Mouse (Mus musculus) midbrain, embryonic 13.5 days (tissue): ENCODE results near the gene Rala. TPM values are rescaled to one million over a fixed set of nuclear protein-coding genes. Genes with fewer than 3 reads are reported as not detected.
"Not testable (repeated sequence)": the region's sequence is repeated elsewhere in the genome, so short reads cannot be mapped to it uniquely, and the experiment has no call there.

Source experiments
- ATAC-seq: fragments of 200-750 bp; cut with Nextera tagmentation; 2 replicates; pipeline ENCODE4 v1.8.0; 2017; ENCODE audit warnings: mild to moderate bottlenecking, moderate TSS enrichment, moderate library complexity
- H3K27ac ChIP-seq: fragments of 300-500 bp; sonication (generic); 2 replicates; pipeline ENCODE4 v1.5.1; 2015; ENCODE audit warnings: inconsistent platforms, mild to moderate bottlenecking, moderate library complexity
- H3K27me3 ChIP-seq: fragments of 300-500 bp; sonication (generic); 2 replicates; pipeline ENCODE4 v1.6.1; 2015; ENCODE audit warnings: mild to moderate bottlenecking, inconsistent platforms
- H3K36me3 ChIP-seq: fragments of 300-500 bp; sonication (generic); 2 replicates; pipeline ENCODE4 v1.6.1; 2015; ENCODE audit warnings: mild to moderate bottlenecking, inconsistent platforms
- H3K4me1 ChIP-seq: fragments of 300-500 bp; sonication (generic); replicated peaks from 2 replicates; pipeline ENCODE4 v1.6.1; 2015; ENCODE audit warnings: inconsistent platforms
- H3K4me2 ChIP-seq: fragments of 300-500 bp; sonication (generic); replicated peaks from 2 replicates; pipeline ENCODE4 v1.6.1; 2015; ENCODE audit warnings: moderate library complexity, mild to moderate bottlenecking, inconsistent platforms
- H3K4me3 ChIP-seq: fragments of 300-500 bp; sonication (generic); replicated peaks from 2 replicates; pipeline ENCODE4 v1.5.1; 2015; ENCODE audit warnings: mild to moderate bottlenecking, inconsistent platforms
- H3K9ac ChIP-seq: fragments of 300-500 bp; sonication (generic); replicated peaks from 2 replicates; pipeline ENCODE4 v1.6.1; 2015; ENCODE audit warnings: mild to moderate bottlenecking, inconsistent platforms
- H3K9me3 ChIP-seq: fragments of 300-500 bp; sonication (generic); 2 replicates; pipeline ENCODE4 v1.6.1; 2016; ENCODE audit warnings: mild to moderate bottlenecking, inconsistent platforms
- WGBS: fragments of 180-500 bp; shearing (Covaris S2); methylation state at CpG from one replicate; pipeline ENCODE4 v1.1.7; 2015; 5-methylcytosine and 5-hydroxymethylcytosine counted together
- polyA plus RNA-seq: library from polyadenylated mRNA; unstranded; fragments of >200 nt; fragmentation: Nextera tagmentation; extraction: Ambion mirVana; gene quantifications from 2 replicates; pipeline ENCODE4 v1.2.1, GENCODE M21; 2015

The Rala gene
- polyA plus RNA-seq, 1 experiment from 2014 or later: 186 TPM

DNA sequence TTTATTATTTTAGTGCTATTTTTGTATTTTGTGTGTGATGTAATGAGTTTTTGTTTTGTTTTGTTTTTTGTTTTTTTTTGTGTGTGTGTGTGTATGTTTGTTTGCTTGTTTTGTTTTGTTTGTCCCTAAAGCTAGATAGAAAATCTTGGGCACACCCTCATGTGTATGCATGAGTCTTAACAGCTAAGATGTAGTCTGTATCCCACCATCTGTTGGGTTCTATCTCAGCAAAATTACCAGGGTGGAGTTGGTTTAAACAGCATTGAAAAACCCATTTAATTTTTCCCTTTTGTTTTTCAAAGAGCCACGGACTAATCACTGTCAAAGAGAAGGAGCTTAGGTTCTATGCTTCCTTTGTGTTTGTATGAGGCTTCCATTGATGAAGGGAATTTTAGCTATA is 10.2 kb upstream of the Rala start:
- Histone ChIP-seq H3K4me1 (no peaks in the 10 kb centered on the region), H3K4me3 (no peak overlapping the region), H3K27ac (no peak overlapping the region), H3K4me2 (no peak overlapping the region), H3K9ac (no peak overlapping the region), H3K9me3 (no peaks in the 10 kb centered on the region), H3K36me3 (no peaks in the 10 kb centered on the region), H3K27me3 (no peaks in the 10 kb centered on the region)
- no peak for ATAC-seq
- 50% methylated on average over 1 of the region's 1 CpGs for WGBS

DNA sequence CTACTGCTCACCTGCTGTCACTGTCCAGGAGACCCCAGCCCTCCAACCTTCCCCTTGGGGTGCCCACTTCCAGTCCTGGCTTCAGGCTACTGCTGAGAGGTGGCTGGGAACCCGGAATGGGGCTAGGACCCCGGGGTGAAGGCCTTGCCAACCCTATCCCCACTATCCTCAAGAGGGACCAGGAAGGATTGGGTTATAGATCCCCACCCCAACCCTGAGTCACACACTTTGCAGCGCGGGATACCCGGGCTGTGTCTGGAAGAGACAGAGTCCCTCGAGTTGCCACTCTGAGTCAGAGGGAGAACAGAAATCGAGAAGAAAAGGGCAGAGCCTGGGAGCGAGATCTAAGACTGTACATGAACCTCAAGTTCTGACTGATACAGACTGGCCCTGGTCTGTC is 6.5 kb upstream of the Rala start:
- WGBS: 90% methylated on average over 8 of the region's 8 CpGs
- not testable (repeated sequence) for H3K36me3 ChIP-seq, H3K4me1 ChIP-seq, H3K4me3 ChIP-seq, H3K9me3 ChIP-seq, ATAC-seq, H3K27ac ChIP-seq, H3K27me3 ChIP-seq, H3K9ac ChIP-seq, H3K4me2 ChIP-seq

- H3K9me3 ChIP-seq: no peaks in the 10 kb centered on the region
- no peak overlapping the region for H3K27ac ChIP-seq
- WGBS: 81% methylated on average over 18 of the region's 18 CpGs
- H3K27me3 ChIP-seq: no peaks in the 10 kb centered on the region
- H3K9ac ChIP-seq: no peak overlapping the region
- H3K4me2 ChIP-seq: no peak overlapping the region
- peaks cover 5% of the 10 kb centered on the region; the same call in 1 of the 2 replicates for H3K4me1 ChIP-seq
- H3K4me3 ChIP-seq: no peak overlapping the region
- no peaks in the 10 kb centered on the region for H3K36me3 ChIP-seq
- no peak for ATAC-seq
Observed at GRCm38 (mm10) chr13:17949555-17949954, 5.5 kb upstream of the Rala start.

DNA sequence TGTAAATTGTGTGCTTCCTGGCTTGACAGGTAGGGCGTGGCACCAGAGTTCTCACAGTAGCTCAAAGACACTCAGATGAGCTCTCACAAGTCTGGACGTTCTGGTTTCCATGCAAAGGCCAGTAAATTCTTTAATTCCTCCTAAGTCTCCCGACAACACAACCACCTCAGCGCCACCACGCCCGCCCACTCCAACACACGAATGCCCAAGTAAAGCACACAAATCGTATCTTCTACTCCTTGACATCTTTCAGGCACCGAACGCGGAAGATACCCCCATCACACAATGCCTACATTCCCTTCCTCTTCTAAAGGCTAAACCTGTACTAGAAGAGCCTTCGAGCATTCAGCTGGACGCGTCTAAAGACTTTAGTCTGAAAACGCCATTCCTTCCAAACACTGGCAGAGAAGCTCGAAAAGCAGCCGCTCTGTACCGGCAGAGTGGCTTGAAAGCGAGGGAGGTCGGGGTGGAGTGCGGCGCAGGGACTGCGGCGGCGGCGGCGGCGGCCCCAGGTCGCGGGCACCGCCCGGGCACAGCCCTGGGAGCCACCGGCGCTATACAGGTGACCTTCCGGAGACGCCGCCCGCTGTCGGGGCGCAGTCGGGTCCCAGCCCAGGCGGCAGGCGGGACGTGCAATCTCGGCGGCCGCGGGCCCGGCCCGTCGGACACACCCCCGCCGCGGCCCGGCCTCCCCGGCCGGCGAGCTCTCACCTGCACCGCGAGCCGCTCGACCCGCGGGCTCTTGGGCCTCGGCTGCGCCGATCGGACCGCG is 547 bp downstream of the Rala start:
- WGBS: under 1% methylated on average over 70 of the region's 70 CpGs

DNA sequence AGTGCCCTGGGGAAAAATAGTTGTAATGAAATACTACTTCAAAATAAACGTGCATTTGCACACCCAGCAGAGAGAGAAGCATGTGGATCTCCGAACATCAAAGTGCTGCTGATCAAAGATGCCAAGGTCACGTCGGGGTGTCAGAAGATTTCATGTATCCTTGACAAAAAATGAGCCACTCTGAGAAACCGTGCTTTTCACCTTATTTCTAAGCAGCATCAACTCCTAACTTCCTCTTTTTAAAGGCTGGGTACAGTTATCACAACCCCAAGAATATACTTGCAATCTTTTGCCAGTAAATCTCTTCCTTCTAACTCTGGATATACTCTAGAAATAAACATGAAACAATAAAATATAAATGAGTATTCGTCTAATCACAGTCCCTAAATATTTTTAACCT is 1.7 kb downstream of the Rala start:
- WGBS: 72% methylated on average over 6 of the region's 6 CpGs
- Histone ChIP-seq H3K9ac (peak overlapping the region; percentile 39; the same call in 1 of the 2 replicates), H3K4me1 (peaks cover 26% of the 10 kb centered on the region), H3K27me3 (no peaks in the 10 kb centered on the region), H3K27ac (no peak overlapping the region), H3K4me2 (peak overlapping the region; percentile 81), H3K36me3 (no peaks in the 10 kb centered on the region; the same call in 1 of the 2 replicates), H3K4me3 (peak overlapping the region; percentile 87), H3K9me3 (no peaks in the 10 kb centered on the region)
- ATAC-seq: no peak

More for the DNA sequence above, 547 bp downstream of the Rala start:
- Histone ChIP-seq H3K27me3 (no peaks in the 10 kb centered on the region), H3K36me3 (no peaks in the 10 kb centered on the region; the same call in 1 of the 2 replicates), H3K4me1 (peaks cover 26% of the 10 kb centered on the region), H3K4me2 (peak overlapping the region; percentile 81), H3K9me3 (no peaks in the 10 kb centered on the region), H3K9ac (peak overlapping the region; percentile 95), H3K4me3 (peak overlapping the region; percentile 87), H3K27ac (peak overlapping the region; percentile 92)
- peak; percentile 87 for ATAC-seq

GRCm38 (mm10) chr13:17907309-17907708 is 36.7 kb downstream of the Rala start:
- peaks cover 7% of the 10 kb centered on the region for H3K4me1 ChIP-seq
- no peak for ATAC-seq
- H3K36me3 ChIP-seq: peaks cover 4% of the 10 kb centered on the region; the same call in 1 of the 2 replicates
- no peak overlapping the region for H3K27ac ChIP-seq
- H3K27me3 ChIP-seq: no peaks in the 10 kb centered on the region
- no peak overlapping the region for H3K9ac ChIP-seq
- H3K4me2 ChIP-seq: no peak overlapping the region
- H3K4me3 ChIP-seq: no peak overlapping the region
- 63% methylated on average over 1 of the region's 1 CpGs for WGBS
- 0 out of 2 replicates have a peak, but pooled peaks cover 3% of the 10 kb centered on the region for H3K9me3 ChIP-seq

DNA sequence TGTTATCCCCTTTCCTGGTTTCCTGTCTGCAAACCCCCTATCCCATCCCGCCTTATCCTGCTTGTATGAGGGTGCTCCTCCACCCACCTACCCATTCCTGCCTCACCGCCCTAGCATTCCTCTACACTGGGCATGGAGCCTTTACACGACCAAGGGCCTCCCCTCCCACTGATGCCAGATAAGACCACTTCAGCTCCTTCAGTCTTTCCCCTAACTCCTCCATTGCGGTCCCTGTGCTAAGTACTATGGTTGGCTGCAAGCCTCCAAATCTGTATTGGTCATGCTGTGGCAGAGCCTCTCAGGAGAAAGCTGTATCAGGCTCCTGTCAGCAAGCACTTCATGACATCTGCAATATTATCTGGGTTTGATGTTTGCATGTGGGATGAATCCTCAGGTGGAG is 42.6 kb downstream of the Rala start:
- 92% methylated on average over 4 of the region's 4 CpGs for WGBS
- Histone ChIP-seq H3K4me2 (no peak overlapping the region), H3K4me1 (no peaks in the 10 kb centered on the region), H3K9ac (no peak overlapping the region), H3K4me3 (no peak overlapping the region), H3K36me3 (peaks cover 14% of the 10 kb centered on the region), H3K9me3 (no peaks in the 10 kb centered on the region), H3K27me3 (no peaks in the 10 kb centered on the region), H3K27ac (no peak overlapping the region)
- no peak for ATAC-seq

DNA sequence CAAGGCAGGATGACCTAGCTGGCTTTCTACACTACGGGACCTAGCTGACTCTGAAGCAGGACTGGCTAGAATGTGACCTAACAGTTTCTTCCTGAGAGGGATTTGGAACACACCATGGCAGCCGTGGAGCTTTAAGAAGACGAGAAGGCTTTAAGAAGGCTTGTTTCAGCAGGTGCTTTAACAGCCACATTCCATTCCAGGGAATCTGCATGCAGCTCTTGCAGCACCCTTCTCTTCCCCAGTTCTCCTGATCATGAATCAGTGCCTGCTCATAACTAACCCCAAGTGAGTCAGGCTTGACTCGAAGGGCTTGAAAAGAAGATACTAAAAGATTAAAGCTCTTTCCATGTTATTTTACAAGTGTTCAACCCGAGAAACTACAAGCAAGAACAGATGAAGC is 43.4 kb downstream of the Rala start:
- Histone ChIP-seq H3K4me2 (no peak overlapping the region), H3K27ac (no peak overlapping the region), H3K9me3 (no peaks in the 10 kb centered on the region), H3K4me1 (no peaks in the 10 kb centered on the region), H3K27me3 (no peaks in the 10 kb centered on the region), H3K9ac (no peak overlapping the region), H3K4me3 (no peak overlapping the region), H3K36me3 (peaks cover 19% of the 10 kb centered on the region)
- no peak for ATAC-seq
- WGBS: 84% methylated on average over 5 of the region's 5 CpGs

GRCm38 (mm10) chr13:17897040-17897439 is 47.0 kb downstream of the Rala start:
- Histone ChIP-seq H3K4me2 (no peak overlapping the region), H3K9ac (no peak overlapping the region), H3K9me3 (no peaks in the 10 kb centered on the region), H3K4me1 (no peaks in the 10 kb centered on the region), H3K4me3 (no peak overlapping the region), H3K27me3 (no peaks in the 10 kb centered on the region), H3K36me3 (peaks cover 37% of the 10 kb centered on the region), H3K27ac (no peak overlapping the region)
- ATAC-seq: no peak
- 75% methylated on average over 1 of the region's 1 CpGs for WGBS

DNA sequence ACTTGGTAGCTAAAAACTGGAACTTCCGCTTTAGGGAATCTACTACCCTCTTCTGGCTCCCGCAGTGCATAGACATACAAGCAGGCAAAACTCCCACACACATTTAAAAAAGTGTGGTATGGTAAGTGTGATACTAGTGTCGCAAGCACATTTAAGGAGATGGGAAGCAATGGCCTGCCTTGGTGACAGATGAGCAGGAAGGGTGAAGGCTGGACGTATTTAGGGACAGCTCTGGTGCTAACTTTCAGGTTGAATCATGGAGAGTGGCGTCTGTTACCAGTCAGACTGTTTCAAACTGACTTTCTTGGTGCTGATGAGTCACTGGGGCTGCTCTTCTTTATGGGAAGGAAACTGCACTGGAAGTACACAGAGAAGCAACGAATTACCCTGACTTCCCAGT is 52.5 kb downstream of the Rala start:
- H3K4me3 ChIP-seq: no peak overlapping the region
- no peak overlapping the region for H3K9ac ChIP-seq
- no peaks in the 10 kb centered on the region for H3K27me3 ChIP-seq
- no peak overlapping the region for H3K4me2 ChIP-seq
- no peak overlapping the region for H3K27ac ChIP-seq
- H3K4me1 ChIP-seq: no peaks in the 10 kb centered on the region
- 92% methylated on average over 6 of the region's 6 CpGs for WGBS
- ATAC-seq: no peak
- H3K9me3 ChIP-seq: no peaks in the 10 kb centered on the region
- H3K36me3 ChIP-seq: peaks cover 65% of the 10 kb centered on the region

DNA sequence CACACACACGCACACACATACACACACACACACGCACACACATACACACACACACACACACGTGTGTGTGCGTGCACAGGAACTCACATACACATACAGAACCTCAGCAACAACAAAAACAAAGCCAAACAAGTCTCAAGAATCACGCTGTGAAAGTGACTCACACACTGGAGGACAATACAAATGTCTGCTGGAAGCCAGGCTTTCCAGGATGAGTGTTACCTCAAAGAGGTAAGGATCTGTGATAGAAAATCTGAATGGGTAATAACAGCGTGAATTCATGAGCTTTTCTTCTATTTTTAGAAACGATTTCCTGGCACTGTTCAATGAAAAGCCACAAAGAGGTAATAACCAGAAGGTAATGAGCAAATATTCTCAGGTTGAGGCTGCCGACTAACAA is 59.8 kb downstream of the Rala start:
- H3K4me2 ChIP-seq: no peak overlapping the region
- WGBS: 84% methylated on average over 8 of the region's 8 CpGs
- ATAC-seq: no peak
- H3K9ac ChIP-seq: no peak overlapping the region
- H3K36me3 ChIP-seq: peaks cover 50% of the 10 kb centered on the region
- no peaks in the 10 kb centered on the region for H3K9me3 ChIP-seq
- H3K27me3 ChIP-seq: no peaks in the 10 kb centered on the region
- no peaks in the 10 kb centered on the region for H3K4me1 ChIP-seq
- H3K27ac ChIP-seq: no peak overlapping the region
- H3K4me3 ChIP-seq: no peak overlapping the region

DNA sequence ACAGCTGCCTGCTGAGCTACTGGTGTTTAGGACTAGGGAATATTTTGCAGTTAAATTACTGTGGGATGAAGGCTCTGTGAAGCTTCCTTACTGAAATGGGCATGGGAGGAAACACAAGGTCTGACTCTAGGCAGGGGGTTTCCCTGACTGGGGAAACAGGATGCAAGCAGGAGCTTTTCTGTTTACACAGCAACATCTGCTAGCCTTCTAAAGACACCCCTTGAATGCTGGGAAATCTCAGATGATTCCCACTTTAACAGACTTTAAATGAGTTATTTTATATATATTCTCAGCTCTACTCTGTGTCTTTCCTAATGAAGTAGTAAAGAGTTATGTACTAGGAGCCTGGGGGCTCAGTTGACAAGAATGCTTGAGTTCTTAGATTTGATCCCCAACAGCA is 65.0 kb downstream of the Rala start:
- ATAC-seq: no peak
- Histone ChIP-seq H3K9ac (no peak overlapping the region), H3K27me3 (no peaks in the 10 kb centered on the region), H3K36me3 (peaks cover 27% of the 10 kb centered on the region), H3K27ac (no peak overlapping the region), H3K4me2 (no peak overlapping the region), H3K9me3 (peaks cover 7% of the 10 kb centered on the region; the same call in 1 of the 2 replicates), H3K4me1 (no peaks in the 10 kb centered on the region), H3K4me3 (no peak overlapping the region)

DNA sequence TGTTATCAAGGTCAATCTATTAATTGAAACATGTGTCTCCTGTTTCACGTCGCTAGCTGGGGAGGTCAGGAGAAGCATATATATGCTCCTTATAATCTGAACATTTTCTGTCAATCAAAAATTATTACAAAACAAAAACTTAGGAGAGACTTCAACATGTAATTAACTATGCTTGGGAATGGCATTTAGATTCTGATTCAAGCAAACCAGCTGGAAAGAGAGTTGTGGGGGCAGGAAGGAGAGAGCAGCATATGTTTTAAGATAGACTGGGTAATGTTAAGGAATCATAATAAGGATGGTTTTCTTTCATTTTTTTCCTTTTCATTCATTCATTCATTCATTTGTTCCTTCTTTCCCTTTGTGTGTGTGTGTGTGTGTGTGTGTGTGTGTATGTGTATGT is 77.3 kb downstream of the Rala start:
- Histone ChIP-seq H3K4me1 (no peaks in the 10 kb centered on the region), H3K27ac (no peak overlapping the region), H3K4me2 (no peak overlapping the region), H3K9me3 (no peaks in the 10 kb centered on the region), H3K36me3 (no peaks in the 10 kb centered on the region), H3K27me3 (no peaks in the 10 kb centered on the region), H3K4me3 (no peak overlapping the region), H3K9ac (no peak overlapping the region)
- ATAC-seq: no peak
- 92% methylated on average over 2 of the region's 2 CpGs for WGBS
